Mouse (Mus musculus): ENCODE data around the gene Slc16a5.
A peak's percentile ranks its signal among the peaks of the same experiment; 100 is the strongest.

Gene Slc16a5

DNA sequence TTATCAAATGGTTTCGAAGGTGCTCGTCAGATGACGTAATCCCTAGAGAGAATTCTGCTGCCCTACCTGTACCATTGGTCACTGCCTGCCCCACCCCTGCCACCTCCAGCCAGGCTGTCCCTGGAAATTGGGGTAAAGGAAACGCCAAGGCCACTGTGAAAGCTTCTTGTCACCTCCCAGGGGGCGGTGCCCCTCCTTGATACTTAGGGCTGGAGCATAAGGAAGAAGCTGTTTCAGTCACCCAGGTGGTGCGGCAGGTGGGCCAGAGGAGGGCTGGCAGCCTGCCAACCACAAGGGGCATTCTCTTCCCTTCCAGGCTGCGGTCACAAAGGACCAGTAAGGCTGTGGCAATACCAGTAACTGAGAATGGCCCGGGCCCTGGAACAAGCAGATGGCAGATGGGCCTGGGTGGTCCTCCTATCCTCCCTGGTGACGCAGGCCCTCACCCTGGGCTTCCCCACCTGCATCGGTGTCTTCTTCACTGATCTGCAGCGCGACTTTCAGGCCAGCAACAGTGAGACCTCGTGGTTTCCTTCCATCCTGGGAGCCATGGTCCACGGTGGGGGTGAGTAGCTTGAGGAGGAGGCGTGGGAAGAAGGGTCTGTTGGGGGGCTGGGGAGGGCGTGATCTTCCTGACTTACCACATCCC is at the start of gene Slc16a5:
Gene Slc16a5 (plus strand): TSS at position 232 of the 649 bp plus-strand sequence.
- DNase-seq: no peak

DNA sequence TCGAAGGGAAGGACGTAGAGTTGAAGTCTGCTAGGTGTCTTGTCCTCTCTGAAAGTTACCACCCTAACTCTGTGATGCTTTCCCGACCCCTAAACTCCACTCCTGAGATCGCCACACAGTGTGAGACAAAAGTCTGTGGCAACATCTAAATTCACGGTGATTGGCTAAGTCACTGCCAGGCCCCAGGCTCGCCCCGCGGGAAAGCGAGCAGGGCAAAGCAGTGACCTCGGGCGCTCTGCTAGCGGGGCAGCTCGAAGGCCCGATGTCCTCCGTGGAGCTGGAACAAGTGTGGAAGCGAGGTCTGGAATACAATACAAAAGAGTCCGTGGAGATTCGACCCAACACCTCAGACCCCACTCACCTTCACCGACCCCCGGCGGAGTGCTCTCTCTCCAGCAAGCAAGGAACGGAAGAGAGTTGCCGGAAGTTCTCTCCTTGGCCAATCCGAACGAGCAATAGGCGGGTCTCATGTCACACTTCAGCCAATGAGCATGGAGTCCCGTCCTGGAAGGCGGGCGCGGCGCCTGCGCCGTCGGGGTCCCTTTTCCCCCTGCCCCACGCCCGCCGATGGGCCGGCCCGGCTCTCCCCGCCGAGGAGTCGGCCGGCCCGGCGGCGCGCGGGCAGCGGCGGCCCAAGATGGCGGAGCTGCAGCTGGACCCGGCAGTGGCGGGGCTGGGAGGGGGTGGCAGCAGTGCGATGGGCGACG is 42.6 kb upstream of the Slc16a5 start, which contains the start of the genes Atp5h and Kctd2:
Gene Atp5h (minus strand): TSS at position 432 of the 707 bp plus-strand sequence.
Gene Kctd2 (plus strand): TSS at position 598 of the 707 bp plus-strand sequence.
- peak; percentile 96 for DNase-seq

DNA sequence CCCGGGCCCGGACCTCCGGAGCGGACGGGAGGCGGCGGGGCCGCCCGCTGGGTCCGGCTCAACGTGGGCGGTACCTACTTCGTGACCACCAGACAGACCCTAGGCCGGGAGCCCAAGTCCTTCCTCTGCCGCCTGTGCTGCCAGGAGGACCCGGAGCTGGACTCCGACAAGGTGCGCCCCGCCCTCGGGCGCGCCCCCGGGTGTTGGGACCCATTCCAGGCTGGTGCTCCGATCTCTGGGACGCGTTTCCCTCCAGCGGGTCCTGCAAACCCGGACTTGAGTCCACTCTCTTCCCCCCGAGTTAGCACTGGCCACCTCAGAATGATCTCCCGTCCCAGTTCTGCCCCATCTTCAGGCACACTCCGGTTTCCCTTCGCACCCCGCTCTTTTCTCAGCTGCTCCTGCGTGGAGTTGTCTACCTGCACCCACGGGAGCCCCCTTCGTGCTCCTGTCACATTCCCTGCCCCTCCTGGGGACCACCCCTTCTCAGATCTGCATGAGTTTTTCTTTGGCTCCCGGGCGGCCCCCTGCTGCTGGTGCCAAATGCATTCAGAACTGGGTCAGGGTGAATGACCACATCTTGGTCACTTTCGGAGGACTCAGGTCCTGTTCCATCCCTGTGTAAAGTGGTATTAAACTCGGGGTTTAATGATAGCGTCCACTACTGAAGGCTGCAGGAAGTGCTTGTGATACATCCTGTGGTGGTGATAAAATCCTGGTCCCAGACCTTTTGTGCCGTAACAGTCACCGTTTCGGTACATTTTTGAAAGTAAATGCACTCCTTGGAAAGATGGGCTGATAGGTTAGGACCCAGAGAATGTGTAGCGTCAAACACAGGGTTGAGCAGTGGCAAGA is 41.7 kb upstream of the Slc16a5 start:
- DNase-seq: peak; percentile 42

DNA sequence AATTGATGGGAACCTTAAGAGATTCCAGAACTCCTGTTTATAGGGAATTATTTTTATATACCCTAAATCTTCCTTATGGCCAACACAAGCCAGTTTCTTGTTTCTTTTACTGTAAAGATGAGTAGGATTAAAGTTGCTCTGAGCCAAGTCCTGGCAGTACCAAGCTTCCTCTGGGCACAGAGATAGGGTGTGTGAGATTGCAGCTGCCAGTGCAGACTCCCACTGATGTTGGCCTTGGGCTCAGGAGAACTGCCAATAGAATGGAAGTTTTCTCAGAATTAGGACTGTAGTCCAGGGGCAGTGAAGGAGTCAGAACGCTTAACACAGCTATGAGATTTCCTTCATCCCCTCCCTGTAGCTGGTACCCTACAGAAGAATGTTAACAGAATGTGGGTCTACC is 40.9 kb upstream of the Slc16a5 start:
- no peak for DNase-seq

DNA sequence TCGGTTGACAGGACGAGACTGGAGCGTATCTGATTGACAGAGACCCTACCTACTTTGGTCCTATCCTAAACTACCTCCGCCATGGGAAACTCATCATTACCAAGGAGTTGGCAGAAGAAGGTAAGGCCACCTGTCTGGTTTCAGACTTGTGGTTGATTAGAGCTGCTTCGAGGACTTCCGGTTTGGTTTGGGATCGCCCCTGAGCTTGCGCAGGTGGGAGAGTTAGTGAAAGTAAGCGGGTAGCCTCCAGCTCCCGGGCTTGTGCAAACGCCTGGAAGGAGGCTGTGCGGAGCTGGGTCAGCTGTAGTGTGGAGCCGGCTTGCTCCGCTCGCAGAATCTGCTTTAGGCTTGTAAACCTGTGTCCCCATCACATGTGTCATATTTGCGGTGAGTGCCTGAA is 40.3 kb upstream of the Slc16a5 start:
- no peak for DNase-seq

DNA sequence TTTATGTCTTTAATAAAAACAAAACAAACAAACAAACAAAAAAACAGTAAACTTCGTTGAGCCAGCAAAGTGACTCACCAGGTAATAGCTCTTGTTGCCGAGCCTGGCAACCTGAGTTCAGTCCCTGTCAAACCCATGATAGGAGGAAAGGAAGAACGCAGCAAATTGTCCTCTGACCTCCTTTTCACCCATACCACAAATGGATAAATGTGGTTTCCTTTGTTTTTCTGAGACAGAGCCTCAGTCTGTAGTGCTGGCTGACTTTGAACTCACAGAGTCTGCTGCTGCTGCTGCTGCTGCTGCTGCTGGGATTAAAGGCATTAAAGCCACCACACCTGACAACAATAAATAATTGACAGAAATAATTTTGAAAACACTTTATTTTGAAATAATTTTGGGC is 39.2 kb upstream of the Slc16a5 start:
- DNase-seq: no peak

DNA sequence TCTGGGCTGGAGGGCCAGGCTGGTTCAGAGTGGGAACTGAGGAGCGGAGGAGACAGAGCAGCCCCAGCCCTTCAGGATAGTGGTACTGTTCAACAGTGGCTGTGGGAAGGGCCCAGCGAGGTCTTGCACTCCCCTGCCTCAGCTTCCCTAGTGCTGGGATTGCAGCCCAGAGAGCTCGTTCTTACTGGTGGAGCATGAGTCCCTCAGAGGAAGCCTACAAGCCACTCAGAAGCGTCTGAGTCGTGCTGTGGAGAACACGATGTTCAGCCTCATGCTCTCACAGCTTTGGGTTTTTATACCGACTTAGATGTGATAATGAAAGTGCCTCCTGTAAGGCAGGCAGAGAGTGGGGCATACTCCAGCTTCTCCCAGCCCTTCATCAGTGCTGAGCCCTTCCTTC is 37.6 kb upstream of the Slc16a5 start:
- no peak for DNase-seq

DNA sequence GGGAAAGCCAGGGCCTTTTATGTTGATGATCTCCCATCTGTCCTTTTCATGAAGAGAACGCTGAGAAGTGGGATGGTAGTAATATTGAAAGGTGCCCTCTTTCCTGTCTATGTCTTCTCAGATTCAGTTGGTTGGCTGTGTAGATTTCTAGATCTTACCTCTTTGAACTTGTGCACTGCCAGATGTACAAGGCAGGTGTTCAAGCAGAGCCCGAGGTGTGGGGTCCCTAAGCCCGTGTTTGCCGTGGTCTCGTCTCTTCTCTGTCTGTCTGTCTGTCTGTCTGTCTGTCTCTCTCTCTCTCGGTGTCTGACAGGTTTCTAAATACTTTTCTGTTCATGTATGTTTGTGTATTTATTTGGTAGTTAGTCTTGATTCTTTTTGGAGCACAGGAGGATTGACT is 36.6 kb upstream of the Slc16a5 start:
- no peak for DNase-seq

DNA sequence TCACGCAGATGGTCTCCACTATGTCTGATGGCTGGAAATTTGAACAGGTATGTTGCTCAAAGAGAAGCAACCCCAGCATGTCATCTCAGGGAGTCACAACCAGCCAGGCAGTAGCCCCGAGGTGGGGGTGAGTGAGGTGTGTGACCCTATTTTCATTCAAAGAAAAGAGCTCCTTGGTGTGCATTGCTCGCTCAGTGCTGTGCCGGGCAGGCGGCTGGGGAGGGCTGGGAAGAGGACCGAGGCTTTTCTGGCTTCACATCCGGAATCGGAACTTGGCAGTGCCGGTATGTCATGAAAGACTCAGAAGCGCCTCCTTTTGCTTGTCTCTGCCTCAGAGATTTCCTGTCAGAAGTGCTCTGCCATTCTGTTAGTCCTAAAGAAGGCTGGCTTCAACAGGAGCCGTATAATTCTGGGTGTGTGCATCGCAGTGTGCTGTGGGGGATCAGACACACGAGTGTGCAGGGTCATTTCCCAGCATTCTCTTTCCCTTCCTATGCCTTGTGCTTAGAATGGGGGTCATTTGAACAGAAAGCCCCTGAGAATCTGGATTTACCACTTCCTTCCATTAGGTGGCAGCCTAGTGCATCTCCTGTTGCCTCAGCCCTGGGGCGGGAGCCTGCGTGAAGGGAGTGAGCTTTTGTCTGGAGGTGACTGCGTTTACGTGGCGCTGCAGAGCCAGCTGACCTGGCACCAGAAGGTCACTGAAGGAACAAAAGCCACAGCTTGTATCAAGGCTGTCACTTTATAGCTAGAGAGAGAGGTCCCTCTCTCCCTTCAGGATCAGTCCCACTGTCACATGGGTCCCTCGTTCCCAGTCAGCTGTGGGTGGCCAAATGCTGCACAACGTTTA is 34.6 kb upstream of the Slc16a5 start:
- peak; percentile 68 for DNase-seq

DNA sequence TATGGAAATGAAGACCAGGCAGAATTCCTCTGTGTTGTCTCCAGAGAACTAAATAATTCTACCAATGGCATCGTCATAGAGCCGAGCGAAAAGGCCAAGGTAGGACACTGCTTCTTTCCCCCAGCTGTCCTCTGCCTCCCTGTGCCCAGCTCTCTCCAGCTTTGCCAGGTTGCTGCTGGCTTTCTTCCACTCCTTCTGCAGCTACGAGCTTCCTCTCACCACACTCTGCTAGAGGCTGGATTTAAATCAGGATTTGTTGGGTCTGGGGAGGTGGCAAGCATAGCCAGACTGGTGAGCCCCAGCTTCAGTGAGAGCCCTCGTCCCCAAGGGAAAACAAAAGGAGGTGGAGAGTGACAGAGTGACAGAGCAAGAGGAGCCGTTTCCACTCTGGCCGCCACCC is 33.0 kb upstream of the Slc16a5 start:
- DNase-seq: no peak

DNA sequence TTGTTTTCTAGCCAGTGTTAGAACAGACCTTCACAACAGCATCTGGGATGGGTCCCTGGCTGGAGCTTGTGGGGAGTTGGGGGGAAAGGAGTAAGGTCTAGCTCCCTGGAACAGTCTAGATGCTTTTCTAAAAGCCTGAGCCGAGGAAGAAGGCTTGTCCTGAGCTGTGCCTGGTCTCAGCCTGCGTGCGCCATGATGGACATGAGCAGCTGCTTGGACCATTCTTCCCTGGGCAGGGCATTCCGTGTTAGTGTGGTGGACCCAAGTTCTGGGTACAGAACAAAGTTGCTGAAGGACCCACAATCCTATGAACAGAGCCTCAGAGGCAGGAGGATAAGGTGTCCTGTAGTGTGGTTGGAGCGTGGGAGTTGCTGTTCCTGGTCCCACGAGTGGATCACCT is 31.7 kb upstream of the Slc16a5 start:
- DNase-seq: no peak

DNA sequence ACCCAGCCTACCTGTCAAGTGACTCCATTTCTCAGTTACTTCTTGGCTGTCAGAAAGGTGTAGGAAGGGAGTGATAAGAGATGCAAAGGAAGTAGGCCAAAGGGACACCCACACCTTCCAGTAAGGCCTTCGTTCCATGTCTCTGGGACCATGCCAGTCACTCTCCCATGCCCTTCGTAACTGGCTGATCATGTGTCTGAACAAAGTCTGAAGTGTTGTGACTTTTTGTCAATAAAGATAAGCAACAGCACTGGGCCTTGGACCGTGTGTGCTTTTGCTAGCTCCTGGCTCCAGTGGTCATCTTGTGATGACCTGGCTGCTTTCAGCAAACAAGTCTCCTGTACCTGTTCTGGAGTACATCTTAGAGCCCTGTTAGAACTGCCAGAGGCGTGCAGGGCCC is 29.5 kb upstream of the Slc16a5 start:
- no peak for DNase-seq

DNA sequence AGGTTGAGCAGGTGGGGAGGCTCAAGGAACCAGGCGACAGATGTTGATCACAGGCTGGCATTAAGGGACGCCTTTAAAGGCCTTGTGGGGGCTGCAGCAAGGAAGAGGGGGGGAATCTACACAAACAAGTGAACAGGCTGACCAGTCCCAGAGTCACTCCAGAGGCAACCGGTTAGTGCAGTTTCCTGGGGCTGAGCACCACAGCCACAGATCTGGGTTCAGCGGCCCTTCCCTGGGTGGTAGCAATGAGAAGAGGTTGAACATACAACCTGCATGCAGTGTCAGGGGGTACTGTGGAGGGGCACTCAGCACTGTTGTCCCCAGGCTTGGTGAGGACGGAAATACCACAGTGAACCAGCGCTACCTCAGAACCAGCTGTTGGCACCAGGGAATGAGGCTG is 28.9 kb upstream of the Slc16a5 start:
- DNase-seq: no peak

DNA sequence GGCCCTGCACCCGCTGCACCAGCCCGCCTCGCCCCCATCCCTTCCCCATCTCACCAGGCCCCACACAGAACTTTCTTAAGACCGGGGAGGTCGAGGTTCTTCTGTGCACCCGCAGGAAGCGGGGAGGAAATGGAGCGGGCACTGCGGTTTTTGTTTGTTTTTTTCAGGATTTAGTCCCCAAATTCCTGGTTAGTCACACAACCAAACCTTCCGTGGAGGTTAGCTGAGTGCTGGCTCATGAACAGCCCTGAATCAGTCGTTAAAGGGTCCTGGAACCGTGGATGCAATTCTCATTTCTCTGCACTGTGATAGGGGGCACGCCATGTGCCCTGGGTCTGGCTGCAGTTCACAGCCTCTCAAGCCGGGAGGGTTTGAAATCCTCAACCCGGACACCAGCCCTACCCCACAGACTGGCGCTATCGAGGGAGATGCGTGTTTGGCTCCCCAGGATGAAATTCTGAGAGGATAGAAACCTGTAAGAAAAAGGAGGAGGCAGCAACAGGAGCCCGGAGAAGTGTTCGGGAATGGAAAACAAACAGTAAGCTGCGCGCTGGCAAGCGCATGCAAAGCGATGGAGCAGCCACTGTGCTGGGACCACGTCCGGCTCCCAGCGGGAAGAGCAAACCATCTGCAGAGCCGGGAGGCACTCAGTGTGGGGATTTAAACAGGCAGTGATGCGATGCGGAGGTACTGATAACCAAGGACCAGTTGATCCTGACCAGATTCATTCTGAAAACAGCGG is 26.5 kb upstream of the Slc16a5 start:
- peak; percentile 41 for DNase-seq

DNA sequence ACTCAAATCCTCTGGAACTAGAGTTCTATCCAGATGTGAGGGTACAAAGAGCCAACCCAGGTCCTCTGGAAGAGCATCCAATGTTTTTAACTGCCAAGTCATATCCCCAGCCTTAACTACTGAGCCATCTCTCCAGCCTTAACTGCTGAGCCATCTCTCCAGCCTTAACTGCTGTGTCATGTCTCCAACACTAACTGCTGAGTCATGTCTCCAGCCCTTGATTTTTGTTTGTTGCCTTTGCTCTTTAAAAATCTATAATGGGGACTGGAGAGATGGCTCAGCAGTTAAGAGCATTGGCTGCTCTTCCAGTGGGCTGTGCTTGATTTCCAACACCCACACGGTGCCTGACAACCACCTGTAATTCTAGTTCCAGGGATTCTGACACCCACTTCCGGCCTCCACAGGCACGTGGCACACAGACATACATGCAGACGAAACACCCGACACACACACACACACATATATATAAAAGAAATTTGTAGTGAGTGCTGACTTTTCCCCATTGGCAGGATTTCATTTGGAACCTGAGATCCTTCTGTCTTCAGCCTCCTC is 24.6 kb upstream of the Slc16a5 start:
- DNase-seq: peak; percentile 42

DNA sequence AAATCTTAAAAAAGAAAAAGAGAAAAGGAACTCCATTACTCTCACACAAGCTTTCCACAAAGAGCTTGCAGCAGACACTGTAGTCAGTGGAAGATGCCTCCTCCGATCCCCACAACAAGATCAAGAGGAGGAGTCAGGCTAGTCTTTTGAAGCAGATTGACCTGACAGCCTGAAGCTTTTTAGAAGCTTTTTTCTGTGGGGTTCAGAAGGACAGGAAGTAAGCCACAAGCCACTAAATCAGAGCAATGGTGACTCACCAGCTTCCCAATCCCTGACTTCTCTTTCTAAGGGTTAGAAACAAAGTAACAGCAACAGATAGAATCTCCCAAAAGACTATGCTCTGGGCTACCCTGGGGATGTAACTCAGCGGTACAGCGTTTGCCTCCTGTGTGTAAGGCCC is 22.9 kb upstream of the Slc16a5 start:
- DNase-seq: no peak

DNA sequence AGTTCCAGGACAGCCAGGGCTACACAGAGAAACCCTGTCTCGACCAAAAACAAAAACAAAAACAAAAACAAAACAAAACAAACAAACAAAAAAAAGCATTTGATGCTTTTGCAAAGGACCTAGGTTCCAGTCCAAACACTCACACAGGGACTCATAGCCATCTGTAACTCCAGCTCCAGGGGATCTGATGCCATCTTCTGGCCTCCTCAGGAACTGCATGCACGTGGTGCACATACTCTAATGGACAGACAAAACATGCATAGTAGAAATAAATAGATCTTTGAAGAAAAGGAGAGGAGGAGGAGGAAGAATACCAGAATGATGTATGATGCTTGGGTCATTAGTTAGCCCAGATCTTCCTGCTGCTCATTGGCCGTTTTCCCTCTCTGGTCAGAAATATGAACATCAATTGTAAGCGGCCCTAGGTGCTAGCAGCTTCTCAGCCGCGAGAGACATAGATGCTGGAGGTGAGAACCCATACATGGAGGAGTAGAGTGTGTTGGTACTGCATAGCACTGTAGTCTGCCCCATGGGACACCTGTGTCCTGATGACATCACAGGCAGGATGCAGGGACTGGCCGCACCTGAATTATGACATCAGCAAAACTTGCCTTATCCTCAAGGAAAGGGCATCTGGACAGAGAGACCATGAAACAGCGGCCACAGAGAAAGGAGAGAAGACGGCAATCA is 22.2 kb upstream of the Slc16a5 start, which contains the start of gene Trim80:
Gene Trim80 (plus strand): TSS at position 640 of the 690 bp plus-strand sequence.
- no peak for DNase-seq

DNA sequence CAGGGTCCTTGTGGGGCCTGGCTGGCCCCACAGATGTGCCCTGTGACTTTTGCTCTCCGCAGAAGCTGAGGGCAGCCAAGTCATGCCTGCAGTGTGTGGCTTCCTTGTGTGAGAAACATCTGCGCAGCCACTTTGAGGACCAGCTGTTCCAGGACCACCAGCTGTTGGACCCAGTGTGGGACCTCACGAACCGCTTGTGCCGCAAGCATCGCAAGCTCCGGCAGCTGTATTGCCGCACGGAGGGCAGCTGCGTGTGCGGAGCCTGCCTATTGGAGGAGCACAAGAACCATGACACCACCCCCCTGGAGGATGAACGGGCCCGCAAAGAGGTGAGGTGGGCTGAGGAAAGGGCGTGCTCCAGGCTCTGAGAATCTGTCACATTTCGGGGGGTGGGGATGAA is 20.9 kb upstream of the Slc16a5 start:
- DNase-seq: no peak

DNA sequence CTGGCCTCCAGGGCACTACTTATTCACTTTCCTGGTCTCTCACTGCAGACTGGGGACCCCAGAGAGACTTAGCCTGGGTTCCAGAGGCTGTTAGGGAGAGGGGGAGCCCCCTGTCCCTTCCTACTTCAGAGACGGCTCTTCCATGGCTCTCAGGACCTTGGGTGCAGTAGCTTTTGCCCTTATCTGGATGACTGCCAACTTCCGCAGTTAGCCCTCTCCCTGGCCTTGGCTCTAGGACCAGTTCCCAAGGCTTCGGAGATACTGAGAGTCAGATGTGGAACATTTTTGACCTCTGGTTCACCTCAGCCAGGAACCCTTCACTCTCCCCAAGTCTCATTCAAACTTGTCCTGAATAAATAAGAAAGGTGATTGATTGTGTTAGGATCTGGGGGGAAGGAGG is 15.4 kb upstream of the Slc16a5 start:
- no peak for DNase-seq

DNA sequence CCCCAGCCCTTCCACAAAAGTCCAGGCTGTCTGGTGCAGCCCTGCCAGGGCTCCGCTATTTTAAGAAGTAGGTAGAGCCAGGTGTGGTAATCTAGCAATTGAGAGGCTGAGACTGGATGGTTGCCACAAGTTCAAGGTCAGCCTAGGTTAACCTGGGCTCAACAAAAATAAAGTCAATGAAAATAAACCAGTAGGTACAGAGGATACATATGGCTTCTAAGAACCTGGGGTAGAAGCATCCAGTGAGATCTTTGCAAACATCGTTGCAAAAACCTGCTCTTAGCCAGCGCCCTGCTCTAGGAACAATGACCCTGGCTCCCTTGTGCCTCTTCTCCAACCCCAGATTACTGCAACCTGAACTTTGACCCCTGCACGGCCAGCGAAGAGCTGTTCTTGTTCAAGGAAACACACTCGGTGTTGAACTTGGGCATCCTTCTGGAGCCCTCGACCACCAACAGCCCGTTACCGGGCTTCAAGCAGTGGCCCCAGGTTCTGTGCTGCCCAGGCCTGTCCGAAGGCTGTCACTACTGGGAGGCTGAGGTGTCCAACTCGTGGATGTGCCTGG is 14.9 kb upstream of the Slc16a5 start:
- DNase-seq: no peak

DNA sequence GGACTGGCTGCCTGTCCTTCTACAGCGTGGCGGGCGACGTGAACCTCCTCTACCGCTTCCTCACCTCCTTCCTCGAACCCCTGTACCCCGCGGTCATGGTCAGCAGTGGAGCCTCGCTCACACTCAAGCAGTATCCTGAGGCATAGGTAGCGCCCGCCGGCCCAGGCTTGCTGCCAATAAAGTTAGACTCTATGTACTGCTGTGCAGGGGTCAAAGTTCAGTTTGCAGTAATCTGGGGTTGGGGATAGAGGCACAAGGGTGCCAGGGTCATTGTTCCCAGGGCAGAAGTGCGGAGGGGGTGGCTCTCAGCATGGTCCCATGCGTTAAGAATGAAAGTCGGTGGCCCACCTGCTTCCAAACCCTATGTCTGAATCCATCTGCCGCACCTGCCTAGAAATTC is 14.2 kb upstream of the Slc16a5 start:
- DNase-seq: no peak

Data from right cerebral cortex, postnatal 25 days (tissue).